Mouse (Mus musculus): ENCODE results near the gene Prss46. TPM values are rescaled to one million over a fixed set of nuclear protein-coding genes. Genes with fewer than 3 reads are reported as not detected.
"Not testable (repeated sequence)": the region's sequence is repeated elsewhere in the genome, so short reads cannot be mapped to it uniquely, and the experiment has no call there.

Gene Prss46
- total and polyA plus RNA-seq, 3 experiments = not detected

DNA sequence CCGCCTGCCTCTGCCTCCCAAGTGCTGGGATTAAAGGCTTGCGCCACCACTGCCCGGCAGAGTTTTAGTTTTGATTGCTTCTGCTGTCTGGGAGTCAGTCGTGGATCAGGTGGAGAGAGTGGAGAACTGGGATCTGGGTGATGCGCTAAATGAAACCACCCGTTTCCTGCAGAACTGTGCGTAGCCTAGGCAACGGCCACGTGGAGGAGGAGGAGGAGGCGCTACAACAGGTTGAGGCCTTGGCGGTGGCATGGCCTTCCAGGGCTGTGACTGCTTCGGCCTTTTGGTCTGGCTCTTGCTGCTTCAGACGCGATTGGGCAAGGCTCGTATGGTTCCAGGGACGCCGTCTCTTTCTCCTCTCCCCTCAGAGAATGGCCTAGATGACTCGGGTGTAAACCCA is 30.5 kb upstream of the Prss46 start, which contains the start of gene Prss44:
Gene Prss44 (plus strand): TSS at position 206 of the 400 bp plus-strand sequence.
- DNase-seq (ENCODE audit: extremely low read depth) = no peak
- Histone ChIP-seq H3K4me1 (ENCODE audit: control insufficient read depth in 1 of 2, insufficient read depth in 2 of 2) (peaks cover 0 to 3% of the 10 kb centered on the region in 2 experiments; a peak in 2 of 4 replicates), H3K9me3 (replicated peaks; ENCODE audit: low read length) (no peaks in the 10 kb centered on the region), H3K4me2 (ENCODE audit: insufficient read depth, low read depth, poor library complexity, severe bottlenecking) (no peak within 1 kb of the TSS), H3K27me3 (replicated peaks) (peaks cover 3% of the 10 kb centered on the region), H3K79me2 (replicated peaks; ENCODE audit: control insufficient read depth, extremely low read depth, insufficient read depth, poor library complexity, severe bottlenecking) (no peaks in the 10 kb centered on the region), H3K9ac (ENCODE audit: insufficient read depth, low read depth) (no peak within 1 kb of the TSS), H3K27ac (ENCODE audit: insufficient read depth, low read depth) (no peak within 1 kb of the TSS), H3K4me3 (replicated peaks in 1 of 3; ENCODE audit: low read depth in 2 of 3, low read length in 2 of 3, poor library complexity in 1 of 3) (peak within 1 kb of the TSS in 1 of 3 experiments; percentile 26), H3K36me3 (replicated peaks in 1 of 2; ENCODE audit: control insufficient read depth in 1 of 2, insufficient read depth in 1 of 2, low read length in 1 of 2) (no peaks in the 10 kb centered on the region)
- in situ Hi-C loops (cut with MboI; ENCODE audit: low pct_ligation_motif_present, low pct_unique_long_range_greater_than_20kb, low sequenced_read_pairs) (no loop called here), dilution Hi-C loops (cut with MboI; ENCODE audit: extremely low pct_ligation_motif_present, extremely low pct_unique_long_range_greater_than_20kb, low sequenced_read_pairs) (no loop called here)
- TF ChIP-seq KAT2A (IDR thresholded peaks at IDR 0.05; ENCODE audit: insufficient replicate concordance, low read length) (no peak), MXI1 (IDR thresholded peaks at IDR 0.05; ENCODE audit: low read depth, low read length) (no peak), NELFE (IDR thresholded peaks at IDR 0.05; ENCODE audit: low read depth, low read length) (no peak), IRF4 (IDR thresholded peaks at IDR 0.05; ENCODE audit: low read depth, low read length) (no peak), TBP (conservative IDR thresholded peaks at IDR 0.05; ENCODE audit: low read depth, low read length) (no peak), CTCF (conservative IDR thresholded peaks at IDR 0.05 in 1 of 2, IDR thresholded peaks at IDR 0.05 in 1 of 2; ENCODE audit: low read depth in 2 of 2, low read length in 2 of 2) (no peak), MEF2A (IDR thresholded peaks at IDR 0.05; ENCODE audit: borderline replicate concordance, low read depth, low read length) (no peak), NRF1 (IDR thresholded peaks at IDR 0.05; ENCODE audit: low read depth, low read length) (no peak), ETS1 (conservative IDR thresholded peaks at IDR 0.05; ENCODE audit: low read depth, low read length) (no peak)

DNA sequence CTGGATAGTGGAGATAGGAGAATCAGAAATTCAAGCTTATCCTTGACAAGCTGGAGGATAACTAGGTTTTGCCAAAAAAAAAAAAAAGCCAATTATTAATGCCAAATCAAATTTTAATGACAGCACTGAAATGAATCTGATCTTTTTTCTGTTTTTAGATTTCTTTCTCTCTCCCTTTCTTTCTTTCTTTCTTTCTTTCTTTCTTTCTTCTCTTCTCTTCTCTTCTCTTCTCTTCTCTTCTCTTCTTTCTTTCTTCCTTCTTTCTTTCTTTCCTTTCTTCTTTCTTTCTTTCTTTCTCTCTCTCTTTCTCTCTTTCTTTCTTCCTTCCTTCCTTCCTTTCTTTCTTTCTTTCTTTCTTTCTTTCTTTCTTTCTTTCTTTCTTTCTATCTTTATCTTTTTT is 23.8 kb upstream of the Prss46 start:
- H3K9ac ChIP-seq (ENCODE audit: insufficient read depth, low read depth); H3K36me3 ChIP-seq (replicated peaks in 1 of 2; ENCODE audit: control insufficient read depth in 1 of 2, insufficient read depth in 1 of 2, low read length in 1 of 2); dilution Hi-C loops (cut with MboI; ENCODE audit: extremely low pct_ligation_motif_present, extremely low pct_unique_long_range_greater_than_20kb, low sequenced_read_pairs); H3K9me3 ChIP-seq (replicated peaks; ENCODE audit: low read length); DNase-seq (ENCODE audit: extremely low read depth); in situ Hi-C loops (cut with MboI; ENCODE audit: low pct_ligation_motif_present, low pct_unique_long_range_greater_than_20kb, low sequenced_read_pairs); H3K4me3 ChIP-seq (replicated peaks in 1 of 3; ENCODE audit: low read depth in 2 of 3, low read length in 2 of 3, poor library complexity in 1 of 3); H3K4me2 ChIP-seq (ENCODE audit: insufficient read depth, low read depth, poor library complexity, severe bottlenecking); H3K27ac ChIP-seq (ENCODE audit: insufficient read depth, low read depth); H3K4me1 ChIP-seq (ENCODE audit: control insufficient read depth in 1 of 2, insufficient read depth in 2 of 2); H3K79me2 ChIP-seq (replicated peaks; ENCODE audit: control insufficient read depth, extremely low read depth, insufficient read depth, poor library complexity, severe bottlenecking): not testable (repeated sequence)
- peaks cover 14% of the 10 kb centered on the region for H3K27me3 ChIP-seq (replicated peaks)

DNA sequence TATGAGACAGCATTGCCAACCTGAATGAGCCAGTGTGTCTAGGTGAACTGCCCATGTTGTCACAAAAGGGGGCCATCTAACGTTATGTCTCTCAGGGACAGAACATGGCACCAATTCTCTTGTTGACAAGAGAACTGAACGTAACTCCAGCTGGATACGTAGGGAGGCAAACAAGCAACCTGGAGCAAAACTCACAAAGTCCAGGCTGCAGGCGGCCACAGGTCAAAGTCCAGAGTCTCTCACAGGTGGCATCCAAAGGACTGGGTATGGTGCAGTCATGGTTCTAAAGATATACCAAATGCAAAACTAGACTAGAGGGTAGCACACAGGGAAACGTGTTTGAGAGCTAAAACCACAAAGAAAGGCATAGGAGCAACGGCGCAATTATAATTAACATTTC is 22.9 kb upstream of the Prss46 start:
- Histone ChIP-seq H3K27ac (ENCODE audit: insufficient read depth, low read depth) (no peak overlapping the region), H3K36me3 (replicated peaks in 1 of 2; ENCODE audit: control insufficient read depth in 1 of 2, insufficient read depth in 1 of 2, low read length in 1 of 2) (no peaks in the 10 kb centered on the region), H3K9ac (ENCODE audit: insufficient read depth, low read depth) (no peak overlapping the region), H3K79me2 (replicated peaks; ENCODE audit: control insufficient read depth, extremely low read depth, insufficient read depth, poor library complexity, severe bottlenecking) (no peaks in the 10 kb centered on the region), H3K4me3 (replicated peaks in 1 of 3; ENCODE audit: low read depth in 2 of 3, low read length in 2 of 3, poor library complexity in 1 of 3) (no peak overlapping the region), H3K4me2 (ENCODE audit: insufficient read depth, low read depth, poor library complexity, severe bottlenecking) (no peak overlapping the region), H3K4me1 (ENCODE audit: control insufficient read depth in 1 of 2, insufficient read depth in 2 of 2) (peaks cover 2 to 12% of the 10 kb centered on the region in 2 experiments; a peak in 3 of 4 replicates), H3K27me3 (replicated peaks) (peaks cover 14% of the 10 kb centered on the region), H3K9me3 (replicated peaks; ENCODE audit: low read length) (no peaks in the 10 kb centered on the region)
- dilution Hi-C loops (cut with MboI; ENCODE audit: extremely low pct_ligation_motif_present, extremely low pct_unique_long_range_greater_than_20kb, low sequenced_read_pairs) = no loop called here
- no peak for DNase-seq (ENCODE audit: extremely low read depth)
- in situ Hi-C loops (cut with MboI; ENCODE audit: low pct_ligation_motif_present, low pct_unique_long_range_greater_than_20kb, low sequenced_read_pairs) = no loop called here
- TF ChIP-seq USF2 (conservative IDR thresholded peaks at IDR 0.05; ENCODE audit: low read depth, low read length) (no peak), RCOR1 (conservative IDR thresholded peaks at IDR 0.05; ENCODE audit: low read depth, low read length) (no peak), ZKSCAN1 (IDR thresholded peaks at IDR 0.05; ENCODE audit: borderline replicate concordance, low read depth, low read length) (no peak), RAD21 (IDR thresholded peaks at IDR 0.05; ENCODE audit: low read depth, low read length) (no peak)

Data from CH12.LX (cell line).